Mouse (Mus musculus) liver, adult (tissue): Measurements from ENCODE around the gene Daglb.

ENCODE experiments used
- GATA4 ChIP-seq: IDR thresholded peaks from 2 replicates; pipeline ENCODE4 v1.6.1; 2014; ENCODE audit warnings: mild to moderate bottlenecking, low read length; ENCODE audit not compliant: insufficient replicate concordance

Gene Daglb

GRCm38 (mm10) chr5:143526698-143527331 lies 62.4 kb downstream of the Daglb start:
- TF ChIP-seq GATA4: no peak

GRCm38 (mm10) chr5:143527486-143528307 lies 63.3 kb downstream of the Daglb start, which contains the start of gene Rac1:
TSS of gene Rac1 (minus strand) at chr5:143528036.
- peak; percentile 41; the same call in 1 of the 2 replicates for TF ChIP-seq GATA4

GRCm38 (mm10) chr5:143528308-143528683 lies 63.9 kb downstream of the Daglb start:
- TF ChIP-seq GATA4: no peak

DNA sequence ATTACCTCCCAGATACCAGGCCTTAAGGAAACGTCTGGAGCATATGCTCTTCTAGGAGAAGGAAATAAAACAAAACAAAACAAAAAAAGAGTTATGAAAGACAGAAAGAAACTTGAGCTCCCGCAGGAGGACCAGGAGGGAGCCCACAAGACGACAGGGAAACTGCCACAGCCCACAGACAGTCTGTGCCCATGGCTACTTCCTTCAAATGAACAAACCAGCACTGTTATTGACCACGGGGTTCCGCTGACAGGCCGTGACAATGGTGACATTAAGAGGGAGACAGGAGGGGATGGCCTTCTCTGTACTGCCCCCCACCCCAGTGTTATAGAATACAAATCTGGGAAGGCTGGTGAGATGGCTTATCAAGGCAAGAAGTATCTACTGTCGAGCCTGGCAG lies 66.3 kb downstream of the Daglb start:
- no peak for TF ChIP-seq GATA4

- TF ChIP-seq GATA4: no peak
These were observed 70.5 kb downstream of the Daglb start for GRCm38 (mm10) chr5:143534922-143535321.

DNA sequence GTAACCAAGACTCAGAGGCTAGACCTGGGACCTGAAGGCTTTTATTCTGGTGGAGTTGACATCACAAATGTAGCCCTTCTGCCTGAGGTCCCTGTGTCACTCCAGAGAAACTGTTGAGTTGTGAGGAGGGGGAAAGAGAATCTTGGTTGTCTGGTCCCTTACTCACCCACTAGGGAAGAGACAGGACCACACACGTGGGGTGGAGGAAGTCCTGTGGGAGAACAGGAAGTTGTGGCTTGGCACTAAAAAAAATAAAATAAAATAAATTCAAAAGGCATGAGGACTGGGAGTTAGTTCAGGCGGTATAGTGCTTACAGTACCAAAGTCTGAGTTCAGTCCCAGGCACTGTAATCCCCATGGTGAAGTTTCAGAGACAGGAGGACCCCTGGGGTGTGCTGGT lies 72.6 kb downstream of the Daglb start:
- no peak for TF ChIP-seq GATA4

GRCm38 (mm10) chr5:143539111-143539510 lies 74.7 kb downstream of the Daglb start:
- no peak for TF ChIP-seq GATA4

DNA sequence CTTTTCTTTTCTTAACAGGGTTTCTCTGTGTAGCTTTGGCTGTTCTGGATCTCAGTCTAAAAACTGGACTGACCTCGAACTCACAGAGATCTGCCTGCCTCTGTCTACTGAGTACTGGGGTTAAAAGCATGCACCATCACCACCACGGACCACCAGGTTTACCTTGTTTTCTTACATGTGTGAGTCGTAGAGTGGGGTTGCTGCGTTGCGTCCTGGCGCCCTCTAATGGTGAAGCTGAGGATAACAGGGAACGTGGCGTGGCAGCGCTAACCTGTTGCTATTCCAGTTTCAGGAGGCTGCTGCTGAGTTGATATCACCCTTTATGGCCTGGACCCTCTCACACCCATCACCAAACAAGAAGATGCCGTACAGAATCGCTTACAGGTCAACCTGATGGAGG lies 83.0 kb downstream of the Daglb start:
- no peak for TF ChIP-seq GATA4

GRCm38 (mm10) chr5:143547866-143548265 lies 83.5 kb downstream of the Daglb start:
- no peak for TF ChIP-seq GATA4

DNA sequence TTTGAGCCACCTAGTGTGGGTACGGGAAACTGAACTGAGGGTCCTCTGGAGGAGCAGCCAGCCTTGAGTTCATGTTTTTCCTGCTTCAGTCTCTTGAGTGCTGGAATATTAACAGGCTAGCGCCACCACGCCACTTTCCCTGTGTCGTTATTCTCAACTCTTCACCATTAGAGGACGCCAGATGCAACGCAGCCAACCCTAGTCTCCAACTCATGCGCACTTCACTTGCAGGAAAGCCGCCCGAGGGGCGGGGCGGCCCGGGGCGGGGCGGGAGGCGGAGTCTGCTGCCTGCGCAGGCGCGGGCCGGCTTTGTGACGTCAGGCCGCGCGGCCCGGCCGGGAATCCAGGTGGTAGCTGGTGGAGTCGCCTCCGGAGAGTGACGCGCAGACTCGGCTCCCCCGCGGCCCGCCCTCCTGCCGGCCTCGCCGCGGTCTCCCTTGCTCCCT lies 84.0 kb downstream of the Daglb start:
- no peak for TF ChIP-seq GATA4

DNA sequence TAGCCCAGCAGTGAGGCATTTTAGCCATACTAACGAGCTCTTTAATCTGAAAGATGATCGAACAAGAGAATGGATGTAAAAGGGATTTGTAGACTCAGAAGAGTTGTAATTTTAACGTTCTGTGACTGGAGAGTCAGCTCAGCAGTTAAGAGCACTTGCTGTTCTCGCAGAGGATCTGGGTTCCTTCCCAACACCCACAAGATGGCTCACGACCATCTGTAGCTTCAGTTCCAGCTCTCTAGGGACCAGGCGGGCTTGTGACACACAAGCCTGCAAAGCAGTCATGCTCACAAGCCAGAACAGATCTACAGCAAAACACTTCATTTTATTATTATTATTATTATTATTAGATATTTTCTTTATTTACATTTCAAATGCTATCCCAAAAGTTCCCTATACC lies 88.5 kb downstream of the Daglb start:
- no peak for TF ChIP-seq GATA4

DNA sequence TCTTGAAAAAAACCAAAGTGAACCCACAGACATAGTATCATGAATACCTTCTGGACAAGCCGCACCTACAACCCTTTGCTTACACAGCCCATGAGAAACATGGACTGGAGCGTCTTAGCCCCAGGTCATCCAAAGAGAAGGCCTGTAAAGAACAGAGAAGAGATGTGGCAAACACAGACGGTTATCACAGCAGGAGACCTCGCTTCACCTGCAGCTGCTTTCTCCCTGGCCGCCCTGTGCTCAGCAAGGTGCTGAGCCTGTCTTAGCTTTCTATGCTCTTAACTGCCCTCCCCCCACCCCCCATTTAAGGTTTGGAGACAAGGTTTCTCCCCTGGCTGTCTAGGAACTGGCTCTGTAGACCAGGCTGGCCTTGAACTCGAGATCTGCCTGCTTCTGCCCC lies 90.8 kb downstream of the Daglb start:
- TF ChIP-seq GATA4: no peak
